In genomic region chr5:38106080-38106697, GRCm38 (mm10) we compare ENCODE assay signal across 23 mouse cellular contexts. TPM values are rescaled to one million over a fixed set of nuclear protein-coding genes. Genes with fewer than 3 reads are reported as not detected.
A peak's percentile ranks its signal among the peaks of the same experiment; 100 is the strongest.
DNase-seq lines count a peak whose midpoint lies in the region; ATAC-seq and TF ChIP-seq lines count a peak whose summit lies in the region.
"Had no signal": no experiment of that assay in that cellular context is flagged by ENCODE, and none has a peak within 500 bp of the region (broad histone marks: within the 10 kb centered on the region; RNA-seq: fewer than 3 reads in every experiment).

No protein-coding gene starts in this region.

- peaks cover 30% of the 10 kb centered on the region for H3K36me3 ChIP-seq in hindbrain, embryonic 14.5 days (replicated peaks; ENCODE audit: control insufficient read depth, insufficient read depth)
- H3K36me3 ChIP-seq in hindbrain, embryonic 10.5 days: peaks cover 46% of the 10 kb centered on the region
- peaks cover 7% of the 10 kb centered on the region for H3K36me3 ChIP-seq in neural tube, embryonic 12.5 days
- peaks cover 31% of the 10 kb centered on the region for H3K36me3 ChIP-seq in limb, embryonic 14.5 days (ENCODE audit: control insufficient read depth, insufficient read depth, low read length)
- H3K36me3 ChIP-seq: midbrain, embryonic 15.5 days had no signal

- peak; percentile 46; the same call in 1 of the 2 replicates for ATAC-seq in hindbrain, embryonic 14.5 days (ENCODE audit: low FRiP score)
- peak; percentile 73 for ATAC-seq in neural tube, embryonic 12.5 days (ENCODE audit: low FRiP score, low read depth)
- ATAC-seq in limb, embryonic 14.5 days (ENCODE audit: low FRiP score, low read depth): peak; percentile 60
- ATAC-seq: forebrain, embryonic 15.5 days; inflammation-experienced regulatory T-cells, adult 6 months; midbrain, embryonic 15.5 days; Patski had no signal

- 0 out of 2 replicates have a peak overlapping the region, but pooled peaks have one; percentile 46 for H3K27ac ChIP-seq in hindbrain, embryonic 14.5 days
- H3K27ac ChIP-seq in hindbrain, embryonic 10.5 days: no peak overlapping the region
- H3K27ac ChIP-seq in neural tube, embryonic 12.5 days: no peak overlapping the region
- H3K27ac ChIP-seq in limb, embryonic 14.5 days (replicated peaks; ENCODE audit: low read depth, low read length): no peak overlapping the region
- H3K27ac ChIP-seq: embryonic facial prominence, embryonic 15.5 days; forebrain, embryonic 15.5 days; midbrain, embryonic 15.5 days had no signal

- H3K9me3 ChIP-seq in hindbrain, embryonic 14.5 days (ENCODE audit: control insufficient read depth, low read length): no peaks in the 10 kb centered on the region
- no peaks in the 10 kb centered on the region for H3K9me3 ChIP-seq in hindbrain, embryonic 10.5 days
- no peaks in the 10 kb centered on the region for H3K9me3 ChIP-seq in neural tube, embryonic 12.5 days
- H3K9me3 ChIP-seq in limb, embryonic 14.5 days (ENCODE audit: control insufficient read depth, low read length): no peaks in the 10 kb centered on the region
- H3K9me3 ChIP-seq: embryonic facial prominence, embryonic 15.5 days; forebrain, embryonic 15.5 days; heart, embryonic 12.5 days; midbrain, embryonic 15.5 days had no signal

- no peak overlapping the region for H3K9ac ChIP-seq in hindbrain, embryonic 14.5 days
- H3K9ac ChIP-seq in neural tube, embryonic 12.5 days: no peak overlapping the region
- H3K9ac ChIP-seq in limb, embryonic 14.5 days (ENCODE audit: low read depth, low read length, severe bottlenecking): no peak overlapping the region
- H3K9ac ChIP-seq: embryonic facial prominence, embryonic 15.5 days; forebrain, embryonic 15.5 days; heart, embryonic 12.5 days; midbrain, embryonic 15.5 days had no signal

- no peak overlapping the region for H3K4me3 ChIP-seq in hindbrain, embryonic 14.5 days (replicated peaks; ENCODE audit: low read length)
- no peak overlapping the region for H3K4me3 ChIP-seq in hindbrain, embryonic 10.5 days
- H3K4me3 ChIP-seq in neural tube, embryonic 12.5 days: no peak overlapping the region
- no peak overlapping the region for H3K4me3 ChIP-seq in limb, embryonic 14.5 days (replicated peaks; ENCODE audit: low read length)
- H3K4me3 ChIP-seq: embryonic facial prominence, embryonic 15.5 days; forebrain, embryonic 15.5 days; heart, embryonic 12.5 days; midbrain, embryonic 15.5 days had no signal

- H3K27me3 ChIP-seq in hindbrain, embryonic 14.5 days (ENCODE audit: control insufficient read depth, insufficient read depth, low read length): no peaks in the 10 kb centered on the region
- no peaks in the 10 kb centered on the region for H3K27me3 ChIP-seq in hindbrain, embryonic 10.5 days (ENCODE audit: insufficient read depth, poor library complexity, severe bottlenecking)
- H3K27me3 ChIP-seq in neural tube, embryonic 12.5 days (replicated peaks): no peaks in the 10 kb centered on the region
- H3K27me3 ChIP-seq in limb, embryonic 14.5 days (ENCODE audit: control insufficient read depth, insufficient read depth, low read length): no peaks in the 10 kb centered on the region
- H3K27me3 ChIP-seq: embryonic facial prominence, embryonic 15.5 days; forebrain, embryonic 15.5 days; heart, embryonic 12.5 days; midbrain, embryonic 15.5 days; Patski had no signal

- no peak for DNase-seq in hindbrain, embryonic 14.5 days (ENCODE audit: low spot score)
- DNase-seq in hindbrain, embryonic 10.5 days (ENCODE audit: low spot score): no peak
- no peak for DNase-seq in neural tube, embryonic 10.5 days (ENCODE audit: extremely low spot score, low spot score)
- peak; percentile 32 for DNase-seq in limb, embryonic 14.5 days (ENCODE audit: low spot score)
- no peak for DNase-seq in cerebellum, adult 11-12 months
- no peak for DNase-seq in frontal cortex, postnatal 10 days (ENCODE audit: low spot score in 2 of 2)
- DNase-seq: adrenal gland, postnatal 36 days; cerebellum, adult 9-11 months; gastrocnemius, postnatal 14 days; heart, adult 11 months; heart, postnatal 14 days; kidney, adult 2 months; kidney, postnatal 14 days; layer of hippocampus, postnatal 36 days; lung, postnatal 4 days; right cerebral cortex, postnatal 25 days had no signal

- H3K4me2 ChIP-seq in hindbrain, embryonic 14.5 days (replicated peaks): no peak overlapping the region
- H3K4me2 ChIP-seq in neural tube, embryonic 12.5 days (replicated peaks): no peak overlapping the region
- H3K4me2 ChIP-seq in limb, embryonic 14.5 days (replicated peaks; ENCODE audit: low read depth, low read length, severe bottlenecking): no peak overlapping the region
- H3K4me2 ChIP-seq: embryonic facial prominence, embryonic 15.5 days; forebrain, embryonic 15.5 days; heart, embryonic 12.5 days; midbrain, embryonic 15.5 days had no signal

- WGBS in hindbrain, embryonic 14.5 days: 83% methylated on average over 14 of the region's 14 CpGs
- WGBS in hindbrain, embryonic 10.5 days: 95% methylated on average over 14 of the region's 14 CpGs
- 72% methylated on average over 14 of the region's 14 CpGs for WGBS in neural tube, embryonic 12.5 days
- 32% methylated on average over 14 of the region's 14 CpGs for WGBS in limb, embryonic 14.5 days

- H3K4me1 ChIP-seq in hindbrain, embryonic 14.5 days (replicated peaks; ENCODE audit: control insufficient read depth, insufficient read depth, low read length): no peaks in the 10 kb centered on the region
- no peaks in the 10 kb centered on the region for H3K4me1 ChIP-seq in hindbrain, embryonic 10.5 days (replicated peaks)
- H3K4me1 ChIP-seq in neural tube, embryonic 12.5 days: no peaks in the 10 kb centered on the region; the same call in 1 of the 2 replicates
- peaks cover 9% of the 10 kb centered on the region; the same call in 1 of the 2 replicates for H3K4me1 ChIP-seq in limb, embryonic 14.5 days (ENCODE audit: control insufficient read depth, insufficient read depth, low read length)
- H3K4me1 ChIP-seq: embryonic facial prominence, embryonic 15.5 days; forebrain, embryonic 15.5 days; heart, embryonic 12.5 days; midbrain, embryonic 15.5 days had no signal

- TF ChIP-seq POLR2A in limb, embryonic 14.5 days (IDR thresholded peaks at IDR 0.05; ENCODE audit: borderline replicate concordance, extremely low read depth, insufficient read depth, insufficient read length): no peak

RNA-seq across cellular contexts. Expression of gene Nsg1, which starts 53.5 kb away (rescaled TPM):
- polyA plus RNA-seq in hindbrain, embryonic 14.5 days (2014; fragmentation: Nextera tagmentation; extraction: Ambion mirVana): 311 and 362 TPM in 2 replicates
- polyA plus RNA-seq in hindbrain, embryonic 10.5 days (2016; fragmentation: Nextera tagmentation; extraction: Ambion mirVana): 142 and 224 TPM in 2 replicates
- polyA plus RNA-seq in neural tube, embryonic 12.5 days (2016; fragmentation: Nextera tagmentation; extraction: Ambion mirVana): 530 and 545 TPM in 2 replicates
- polyA plus RNA-seq in limb, embryonic 14.5 days (2012; rRNA removed): 107 and 151 TPM in 2 replicates
- 33.8 and 34.7 TPM in 2 replicates for polyA plus RNA-seq in limb, embryonic 14.5 days (2014; fragmentation: Nextera tagmentation; extraction: Ambion mirVana)
